9 mouse cellular contexts compared by ENCODE assay signal in the genomic region with DNA sequence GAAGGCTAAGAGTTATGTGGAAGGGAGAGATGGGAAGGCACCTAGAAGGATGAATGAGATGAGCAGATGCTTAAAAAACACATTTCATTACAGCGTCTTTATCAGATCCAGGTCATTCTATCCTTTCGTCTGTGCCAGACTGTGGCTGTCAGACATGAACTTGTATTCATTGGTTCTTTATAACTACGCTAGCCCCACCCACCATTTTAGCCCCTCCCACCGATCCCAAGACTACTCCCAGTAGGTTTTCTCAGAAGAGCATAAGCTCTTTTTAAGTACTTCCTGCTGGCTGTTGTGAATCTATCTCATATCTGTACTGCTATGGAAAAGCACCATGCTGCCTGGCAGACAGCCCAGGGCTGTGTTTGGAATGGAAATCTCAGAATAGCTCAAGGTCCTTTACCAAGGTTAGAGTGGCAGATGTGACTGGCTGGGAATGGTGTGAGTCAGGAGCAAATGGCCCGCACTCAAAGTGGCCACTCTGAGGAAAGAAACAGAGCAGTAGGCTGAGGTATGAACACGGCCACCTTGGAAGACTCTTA.
DNase-seq lines count a peak whose midpoint lies in the region; ATAC-seq and TF ChIP-seq lines count a peak whose summit lies in the region.
"Had no signal": no experiment of that assay in that cellular context is flagged by ENCODE, and none has a peak within 500 bp of the region (broad histone marks: within the 10 kb centered on the region; RNA-seq: fewer than 3 reads in every experiment).

No protein-coding gene starts in this region.

- TF ChIP-seq POLR2A in brain, embryonic 14.5 days (IDR thresholded peaks at IDR 0.05; ENCODE audit: borderline replicate concordance, extremely low read depth, insufficient read depth, insufficient read length, poor library complexity, severe bottlenecking), result no peak

- H3K4me2 ChIP-seq in kidney, embryonic 15.5 days, result no peak overlapping the region
- H3K4me2 ChIP-seq in forebrain, embryonic 12.5 days, result no peak overlapping the region

- no peak overlapping the region for H3K27ac ChIP-seq in kidney, embryonic 15.5 days
- H3K27ac ChIP-seq in forebrain, embryonic 12.5 days, result no peak overlapping the region

- no peak overlapping the region for H3K4me3 ChIP-seq in kidney, embryonic 15.5 days (replicated peaks)
- no peak overlapping the region for H3K4me3 ChIP-seq in forebrain, embryonic 12.5 days (replicated peaks)
- H3K4me3 ChIP-seq: megakaryocyte, embryonic 14.5 days had no signal

- no peak overlapping the region for H3K9ac ChIP-seq in kidney, embryonic 15.5 days
- H3K9ac ChIP-seq in forebrain, embryonic 12.5 days, result no peak overlapping the region

- no peaks in the 10 kb centered on the region for H3K27me3 ChIP-seq in kidney, embryonic 15.5 days
- no peaks in the 10 kb centered on the region for H3K27me3 ChIP-seq in forebrain, embryonic 12.5 days
- H3K27me3 ChIP-seq: megakaryocyte, embryonic 14.5 days had no signal

- no peaks in the 10 kb centered on the region for H3K9me3 ChIP-seq in kidney, embryonic 15.5 days (replicated peaks)
- no peaks in the 10 kb centered on the region for H3K9me3 ChIP-seq in forebrain, embryonic 12.5 days
- H3K9me3 ChIP-seq: megakaryocyte, embryonic 14.5 days had no signal

- H3K36me3 ChIP-seq in kidney, embryonic 15.5 days, result no peaks in the 10 kb centered on the region
- H3K36me3 ChIP-seq in forebrain, embryonic 12.5 days (replicated peaks), result no peaks in the 10 kb centered on the region

- H3K4me1 ChIP-seq in kidney, embryonic 15.5 days, result no peaks in the 10 kb centered on the region
- H3K4me1 ChIP-seq in forebrain, embryonic 12.5 days, result no peaks in the 10 kb centered on the region

- no peak for TF ChIP-seq CTCF in brain, embryonic 14.5 days (IDR thresholded peaks at IDR 0.05; ENCODE audit: borderline replicate concordance, extremely low read depth, insufficient read depth, insufficient read length)

- ATAC-seq in kidney, embryonic 15.5 days (replicated peaks; ENCODE audit: low FRiP score), result no peak
- no peak for ATAC-seq in forebrain, embryonic 12.5 days (ENCODE audit: low FRiP score)
- ATAC-seq in megakaryocyte, adult 5-6 weeks (ENCODE audit: poor library complexity, severe bottlenecking), result no peak

- WGBS in kidney, embryonic 15.5 days, result 83% methylated on average over 6 of the region's 6 CpGs
- WGBS in forebrain, embryonic 12.5 days, result 86% methylated on average over 6 of the region's 6 CpGs

- peak; percentile 14 to 16 for DNase-seq in kidney, adult 8-10 months
- DNase-seq in brain, embryonic 14.5 days (ENCODE audit: low read depth), result peak; percentile 31
- DNase-seq in heart, postnatal 4 days, result peak; percentile 65
- peak; percentile 19 for DNase-seq in lung, postnatal 14 days
- no peak for DNase-seq in Muller cell, postnatal 12 days (ENCODE audit: inconsistent ontology term)
